Mouse (Mus musculus) spleen, adult 2 months (tissue): ENCODE measurements around the gene Adamts13.

Source experiments
- CTCF ChIP-seq: fragments of 200-500 bp; IDR thresholded peaks from 2 replicates; pipeline ENCODE4 v1.5.1; 2011; ENCODE audit warnings: mild to moderate bottlenecking, inconsistent platforms; ENCODE audit not compliant: insufficient read depth, insufficient read length, insufficient replicate concordance; ENCODE audit errors: extremely low read depth
- POLR2A ChIP-seq: fragments of 200-500 bp; IDR thresholded peaks from 2 replicates; pipeline ENCODE4 v1.6.1; 2011; ENCODE audit warnings: low read depth, low read length, inconsistent platforms

- TF ChIP-seq CTCF (no peak), POLR2A (no peak)
Observed at GRCm38 (mm10) chr2:27022612-27023011, 49.4 kb downstream of the Adamts13 start.
